Mouse (Mus musculus) intestine, embryonic 16.5 days (tissue): ENCODE measurements around the gene Ncbp2. TPM values are rescaled to one million over a fixed set of nuclear protein-coding genes. Genes with fewer than 3 reads are reported as not detected.
A peak's percentile ranks its signal among the peaks of the same experiment; 100 is the strongest.

Source experiments
- ATAC-seq: fragments of 200-750 bp; cut with Nextera tagmentation; 2 replicates; pipeline ENCODE4 v1.8.0; 2017; ENCODE audit warnings: moderate TSS enrichment, moderate library complexity
- H3K27ac ChIP-seq: fragments of 300-500 bp; sonication (generic); 2 replicates; pipeline ENCODE4 v1.5.1; 2014; ENCODE audit warnings: mild to moderate bottlenecking, low read length
- H3K27me3 ChIP-seq: fragments of 300-500 bp; sonication (generic); replicated peaks from 2 replicates; pipeline ENCODE4 v1.6.1; 2014; ENCODE audit warnings: low read length, control low read depth, mixed read lengths; ENCODE audit not compliant: control insufficient read depth, insufficient read depth
- H3K36me3 ChIP-seq: fragments of 300-500 bp; sonication (generic); 2 replicates; pipeline ENCODE4 v1.6.1; 2014; ENCODE audit warnings: low read length, control low read depth; ENCODE audit not compliant: control insufficient read depth, insufficient read depth
- H3K4me1 ChIP-seq: fragments of 300-500 bp; sonication (generic); 2 replicates; pipeline ENCODE4 v1.6.1; 2014; ENCODE audit warnings: low read length, control low read depth, mixed read lengths; ENCODE audit not compliant: control insufficient read depth, insufficient read depth
- H3K4me2 ChIP-seq: fragments of 300-500 bp; sonication (generic); 2 replicates; pipeline ENCODE4 v1.6.1; 2014; ENCODE audit warnings: low read depth, low read length, control low read depth
- H3K4me3 ChIP-seq: fragments of 300-500 bp; sonication (generic); 2 replicates; pipeline ENCODE4 v1.5.1; 2014; ENCODE audit warnings: mild to moderate bottlenecking, low read length
- H3K9ac ChIP-seq: fragments of 300-500 bp; sonication (generic); 2 replicates; pipeline ENCODE4 v1.6.1; 2014; ENCODE audit warnings: low read depth, low read length
- H3K9me3 ChIP-seq: fragments of 300-500 bp; sonication (generic); 2 replicates; pipeline ENCODE4 v1.6.1; 2016; ENCODE audit warnings: low read length, control low read depth; ENCODE audit not compliant: control insufficient read depth
- WGBS: fragments of 180-500 bp; shearing (Covaris S2); extraction: QIAGEN DNeasy Blood & Tissue Kit; methylation state at CpG from one replicate; pipeline ENCODE4 v1.1.7; 2014; 5-methylcytosine and 5-hydroxymethylcytosine counted together
- polyA plus RNA-seq: library from polyadenylated mRNA; unstranded; fragments of >200 nt; fragmentation: Nextera tagmentation; extraction: Ambion mirVana; gene quantifications from 2 replicates; pipeline ENCODE4 v1.2.1, GENCODE M21; 2015

The Ncbp2 gene
- polyA plus RNA-seq, result 63.8 and 72.2 TPM in 2 replicates

DNA sequence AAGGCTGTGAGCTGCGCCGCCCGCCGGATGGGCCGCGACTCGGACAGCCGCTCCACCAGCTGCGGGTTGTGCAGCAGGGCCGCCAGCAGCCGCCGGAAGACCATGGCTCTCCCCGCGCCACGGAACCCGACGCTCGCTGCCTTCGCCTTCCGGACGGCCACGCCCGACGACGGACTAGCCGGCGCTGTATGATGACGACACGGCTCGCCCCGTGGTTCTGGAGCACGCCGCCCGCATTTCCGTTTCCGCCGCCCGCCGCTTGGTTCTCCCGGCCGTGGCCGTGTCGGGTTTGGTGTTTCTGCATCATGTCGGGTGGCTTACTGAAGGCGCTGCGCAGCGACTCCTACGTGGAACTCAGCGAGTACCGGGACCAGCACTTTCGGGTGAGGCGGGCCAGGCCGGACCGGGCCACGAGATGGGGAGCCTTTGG lies at the start of gene Ncbp2, which contains the start of gene 0610012G03Rik:
Gene Ncbp2 (plus strand): TSS at position 169 of the 430 bp plus-strand sequence.
Gene 0610012G03Rik (minus strand): TSS at position 150 of the 430 bp plus-strand sequence.
- H3K27me3 ChIP-seq, result no peaks in the 10 kb centered on the region
- H3K9ac ChIP-seq, result peak within 1 kb of the TSS; percentile 97
- peak within 1 kb of the TSS; percentile 96 for H3K27ac ChIP-seq
- no peaks in the 10 kb centered on the region for H3K9me3 ChIP-seq
- H3K36me3 ChIP-seq, result no peaks in the 10 kb centered on the region
- peak; percentile 92 for ATAC-seq
- peaks cover 19% of the 10 kb centered on the region for H3K4me1 ChIP-seq
- under 1% methylated on average over 55 of the region's 55 CpGs for WGBS
- H3K4me3 ChIP-seq, result peak within 1 kb of the TSS; percentile 89
- peak within 1 kb of the TSS; percentile 81 for H3K4me2 ChIP-seq

DNA sequence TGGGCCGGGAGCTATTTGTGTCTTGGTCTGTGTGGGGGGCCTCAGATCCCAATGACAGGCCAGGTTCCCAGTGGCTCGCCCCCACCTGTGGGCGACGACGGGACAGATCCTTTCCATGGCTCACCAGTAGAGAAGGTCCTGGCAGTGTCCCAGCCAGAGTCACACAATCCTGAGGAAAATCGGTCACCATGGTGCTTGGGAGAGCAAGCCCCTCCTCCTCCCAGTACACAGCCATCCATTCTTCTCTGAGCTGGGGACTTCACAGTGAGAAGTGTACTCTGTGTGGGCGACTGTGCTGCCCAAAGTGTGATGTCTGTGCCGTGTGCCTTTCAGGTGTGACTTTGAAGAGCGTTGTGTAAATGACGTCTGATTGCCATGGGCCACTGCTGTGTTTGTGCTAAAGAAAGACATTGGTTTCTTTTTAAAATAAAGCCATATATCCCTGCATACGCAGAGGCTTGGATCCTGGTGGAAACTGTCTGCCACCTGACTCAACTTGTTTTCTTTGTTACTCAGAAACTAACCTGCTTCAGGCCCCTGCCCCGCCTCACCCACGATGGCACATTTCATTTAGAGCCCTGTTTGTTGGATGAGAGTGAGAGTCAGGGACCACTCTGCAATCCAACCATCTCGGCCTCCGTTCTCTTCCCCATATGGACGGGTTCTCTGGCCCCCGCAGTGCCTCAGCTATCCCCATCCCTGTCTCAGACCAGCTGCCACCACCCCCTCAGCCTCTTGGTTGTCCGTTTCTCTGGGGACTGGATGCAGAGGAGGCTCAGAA lies 49.6 kb upstream of the Ncbp2 start:
- Histone ChIP-seq H3K27me3 (no peaks in the 10 kb centered on the region), H3K36me3 (no peaks in the 10 kb centered on the region), H3K27ac (no peak overlapping the region), H3K4me1 (peaks cover 8% of the 10 kb centered on the region; the same call in 1 of the 2 replicates), H3K9me3 (peaks cover 9% of the 10 kb centered on the region; the same call in 1 of the 2 replicates), H3K4me2 (no peak overlapping the region), H3K9ac (no peak overlapping the region), H3K4me3 (no peak overlapping the region)
- ATAC-seq, result no peak
- WGBS, result 83% methylated on average over 18 of the region's 18 CpGs

DNA sequence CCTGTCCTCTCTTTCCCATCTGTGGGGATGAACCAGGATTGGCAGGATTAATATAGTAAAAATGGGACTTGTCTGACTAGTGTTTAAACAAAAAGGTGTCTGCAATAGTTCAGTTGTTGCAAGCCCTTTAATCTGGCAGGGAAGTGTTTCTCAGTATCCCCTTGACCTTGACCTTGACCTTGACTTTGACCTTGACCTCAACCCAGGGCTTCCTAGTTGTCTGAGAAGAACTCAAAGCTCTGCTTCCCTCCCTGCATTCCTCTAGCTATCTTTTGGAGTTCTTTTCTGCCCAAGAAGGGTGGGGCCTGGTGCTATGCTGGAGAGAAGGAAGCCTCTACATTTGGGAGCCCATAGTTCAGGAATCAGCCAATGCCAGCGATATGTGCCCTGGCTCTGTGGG lies 46.4 kb upstream of the Ncbp2 start:
- no peak overlapping the region for H3K4me3 ChIP-seq
- no peak overlapping the region for H3K9ac ChIP-seq
- H3K4me1 ChIP-seq, result peaks cover 22% of the 10 kb centered on the region
- no peaks in the 10 kb centered on the region for H3K27me3 ChIP-seq
- WGBS, result 70% methylated on average over 1 of the region's 1 CpGs
- no peak overlapping the region for H3K27ac ChIP-seq
- H3K36me3 ChIP-seq, result no peaks in the 10 kb centered on the region
- H3K9me3 ChIP-seq, result peaks cover 9% of the 10 kb centered on the region; the same call in 1 of the 2 replicates
- H3K4me2 ChIP-seq, result no peak overlapping the region
- ATAC-seq, result no peak

DNA sequence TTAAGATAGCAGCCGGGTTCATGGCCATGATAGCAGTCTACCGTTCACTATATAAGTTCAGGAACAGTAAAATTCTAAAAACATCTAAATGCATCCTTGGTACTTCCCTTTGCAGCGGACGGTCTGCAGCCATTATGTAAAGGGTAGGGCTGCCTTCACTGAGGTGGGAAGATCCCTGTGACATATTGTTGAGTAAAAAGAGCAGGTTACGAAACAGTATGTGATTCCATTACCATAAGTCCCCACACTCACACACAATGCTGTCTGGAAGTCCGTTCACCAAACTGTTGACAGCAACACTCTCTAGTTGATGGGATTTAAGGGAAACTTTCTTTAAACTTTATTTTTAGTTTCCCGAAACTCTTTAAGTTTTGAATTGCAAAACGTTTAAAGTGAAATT lies 45.1 kb upstream of the Ncbp2 start:
- H3K4me1 ChIP-seq, result peaks cover 16% of the 10 kb centered on the region
- H3K27me3 ChIP-seq, result no peaks in the 10 kb centered on the region
- ATAC-seq, result no peak
- H3K9me3 ChIP-seq, result peaks cover 9% of the 10 kb centered on the region; the same call in 1 of the 2 replicates
- no peak overlapping the region for H3K4me2 ChIP-seq
- no peak overlapping the region for H3K9ac ChIP-seq
- WGBS, result 87% methylated on average over 8 of the region's 8 CpGs
- H3K4me3 ChIP-seq, result no peak overlapping the region
- H3K36me3 ChIP-seq, result no peaks in the 10 kb centered on the region
- no peak overlapping the region for H3K27ac ChIP-seq

DNA sequence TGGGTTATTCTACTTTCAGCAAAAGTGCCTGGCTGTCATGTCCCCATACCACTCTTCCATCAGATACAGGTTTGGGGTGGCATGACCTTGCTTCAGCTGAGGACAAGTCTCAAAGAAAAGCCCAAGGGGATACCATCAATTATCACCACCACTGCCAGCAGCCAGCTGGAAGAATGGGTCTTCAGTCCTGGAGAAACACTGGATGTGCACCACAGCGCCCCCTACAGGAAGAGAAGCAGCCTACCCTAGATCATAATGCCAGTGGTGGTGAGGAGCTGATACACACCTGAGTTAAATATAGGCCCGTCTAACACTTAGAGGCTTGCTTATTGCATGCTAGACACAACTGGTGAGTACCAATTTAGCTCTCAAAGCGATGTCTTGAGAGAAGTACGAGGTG lies 43.0 kb upstream of the Ncbp2 start:
- H3K27ac ChIP-seq, result peak overlapping the region; percentile 56; the same call in 1 of the 2 replicates

DNA sequence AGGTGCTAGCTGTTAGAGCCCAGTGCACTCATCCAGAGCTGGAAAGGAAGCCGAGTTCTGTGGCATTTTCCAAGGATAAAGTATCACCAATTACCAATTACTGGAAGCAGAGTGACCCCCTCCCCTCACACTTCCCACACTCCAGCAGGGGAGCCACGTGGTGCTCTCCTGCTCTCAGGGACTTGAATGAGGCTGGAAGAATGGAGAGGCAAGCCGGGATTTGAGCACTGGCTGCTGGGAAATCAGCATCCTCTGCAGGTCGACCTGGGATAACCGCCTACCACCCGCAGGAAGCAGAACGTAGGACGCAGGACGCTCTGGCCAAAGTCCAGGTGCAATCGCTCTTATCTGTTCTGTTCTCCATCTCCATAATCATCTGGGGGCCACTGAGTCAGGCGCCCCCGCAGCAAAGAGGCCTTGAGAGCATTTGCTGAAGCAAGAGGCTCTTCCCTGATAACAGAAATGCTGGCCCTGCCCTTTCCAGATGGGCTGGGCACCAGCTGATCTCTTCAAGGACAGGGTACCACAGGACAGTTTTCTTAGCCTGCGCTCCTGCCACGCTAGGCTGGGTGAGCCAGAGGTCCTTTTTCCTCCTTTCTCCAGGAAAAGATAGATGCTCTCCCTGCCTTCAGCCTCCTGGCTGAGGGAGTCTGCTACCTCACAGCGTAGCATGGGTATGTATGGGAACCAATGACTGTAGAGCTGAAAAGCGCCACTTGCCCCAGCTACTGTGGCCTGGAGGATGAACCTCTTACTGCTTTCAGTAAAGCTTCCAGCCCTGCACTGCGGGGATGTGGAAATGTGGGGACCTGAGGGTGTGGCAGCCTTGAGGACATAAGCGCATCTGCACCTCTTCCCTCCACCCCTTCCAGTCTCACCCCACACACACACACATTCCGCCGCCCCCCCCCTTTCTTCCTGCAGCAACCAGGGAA lies 42.2 kb upstream of the Ncbp2 start:
- Histone ChIP-seq H3K36me3 (no peaks in the 10 kb centered on the region), H3K4me3 (peak overlapping the region; percentile 35), H3K27me3 (no peaks in the 10 kb centered on the region), H3K27ac (peak overlapping the region; percentile 76), H3K4me1 (peaks cover 16% of the 10 kb centered on the region), H3K4me2 (peak overlapping the region; percentile 71), H3K9me3 (no peaks in the 10 kb centered on the region), H3K9ac (peak overlapping the region; percentile 39)
- peak; percentile 80 for ATAC-seq
- WGBS, result 25% methylated on average over 20 of the region's 20 CpGs

More for the DNA sequence above, 43.0 kb upstream of the Ncbp2 start:
- H3K27me3 ChIP-seq, result no peaks in the 10 kb centered on the region
- 70% methylated on average over 4 of the region's 4 CpGs for WGBS
- H3K4me2 ChIP-seq, result no peak overlapping the region
- 0 out of 2 replicates have a peak, but pooled peaks cover under 1% of the 10 kb centered on the region for H3K9me3 ChIP-seq
- H3K36me3 ChIP-seq, result no peaks in the 10 kb centered on the region
- H3K9ac ChIP-seq, result no peak overlapping the region
- H3K4me3 ChIP-seq, result no peak overlapping the region
- ATAC-seq, result no peak
- peaks cover 16% of the 10 kb centered on the region for H3K4me1 ChIP-seq

DNA sequence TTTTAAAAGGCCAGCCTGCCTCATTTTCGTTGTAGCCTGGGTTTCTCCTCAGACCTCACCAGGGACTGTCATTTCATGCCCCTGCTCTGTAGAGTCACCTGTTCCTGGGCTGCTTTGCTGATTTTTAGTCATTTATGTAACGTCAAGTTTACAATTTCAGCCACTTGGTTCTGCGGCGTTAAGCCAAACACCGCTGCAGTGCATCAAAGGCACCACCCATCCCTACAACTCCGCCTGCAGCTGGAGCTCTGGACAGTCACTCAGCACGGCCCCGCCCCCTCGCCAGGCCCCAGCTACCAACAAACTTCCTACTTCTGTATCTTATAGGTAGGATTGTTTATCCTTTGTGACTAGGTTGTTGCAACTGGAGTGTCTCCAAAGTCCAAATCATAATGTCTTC lies 41.4 kb upstream of the Ncbp2 start:
- Histone ChIP-seq H3K4me3 (peak overlapping the region; percentile 35), H3K27ac (peak overlapping the region; percentile 76), H3K4me2 (peak overlapping the region; percentile 71), H3K9me3 (no peaks in the 10 kb centered on the region), H3K4me1 (peaks cover 16% of the 10 kb centered on the region), H3K36me3 (no peaks in the 10 kb centered on the region), H3K27me3 (no peaks in the 10 kb centered on the region), H3K9ac (peak overlapping the region; percentile 39)
- peak; percentile 52; the same call in 1 of the 2 replicates for ATAC-seq
- 5% methylated on average over 9 of the region's 9 CpGs for WGBS

DNA sequence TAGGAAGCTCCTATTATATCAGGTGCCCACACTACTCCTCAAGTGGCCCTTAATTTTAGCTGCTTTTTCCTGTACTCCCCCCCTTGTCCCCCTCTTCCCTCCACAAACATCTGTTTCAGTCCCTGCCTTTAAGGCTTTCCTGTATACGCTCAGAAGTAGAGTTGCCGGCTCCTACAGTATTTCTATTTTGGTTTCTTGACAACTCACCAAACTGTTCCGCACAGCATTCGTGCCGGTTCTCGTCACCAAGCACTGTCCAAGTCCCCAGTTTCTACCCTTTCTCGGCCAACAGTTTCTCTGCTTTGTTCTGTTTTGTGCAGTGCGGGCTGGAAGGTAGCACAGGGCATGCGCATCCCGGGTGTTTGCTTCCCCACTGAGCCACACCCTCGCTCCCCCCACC lies 39.4 kb upstream of the Ncbp2 start:
- no peak for ATAC-seq
- Histone ChIP-seq H3K4me2 (no peak overlapping the region), H3K4me1 (peaks cover 16% of the 10 kb centered on the region), H3K9me3 (no peaks in the 10 kb centered on the region), H3K9ac (no peak overlapping the region), H3K27ac (no peak overlapping the region), H3K4me3 (no peak overlapping the region), H3K27me3 (no peaks in the 10 kb centered on the region), H3K36me3 (no peaks in the 10 kb centered on the region)
- 65% methylated on average over 11 of the region's 11 CpGs for WGBS

DNA sequence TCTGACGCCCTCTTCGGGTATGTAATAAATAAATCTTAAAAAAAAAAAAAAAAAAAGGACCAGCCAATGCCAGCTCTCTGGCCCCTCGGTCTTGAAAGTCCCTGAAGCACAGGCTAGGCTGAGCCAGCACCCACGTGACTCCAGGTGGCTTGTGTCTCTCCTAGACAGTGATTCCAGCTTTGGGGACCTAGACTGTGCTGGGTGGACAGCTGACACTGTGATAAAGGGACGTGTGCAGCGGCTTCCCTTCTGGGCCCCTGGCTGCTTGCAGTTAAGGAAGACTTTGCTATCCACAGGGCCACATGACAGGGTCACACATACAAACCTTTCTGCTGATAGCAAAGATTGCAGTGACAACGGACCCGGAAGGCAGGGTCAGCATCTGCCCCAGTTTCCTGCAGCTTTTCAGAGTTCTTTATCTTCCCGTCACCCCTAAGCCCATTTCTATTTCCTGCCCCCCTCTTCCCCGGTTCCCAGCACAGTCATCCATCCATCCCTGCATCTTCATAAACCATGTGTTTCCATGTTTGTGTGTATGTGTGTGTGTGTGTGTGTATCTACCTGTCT lies 37.9 kb upstream of the Ncbp2 start:
- no peak overlapping the region for H3K27ac ChIP-seq
- H3K27me3 ChIP-seq, result no peaks in the 10 kb centered on the region
- 52% methylated on average over 10 of the region's 10 CpGs for WGBS
- no peaks in the 10 kb centered on the region for H3K9me3 ChIP-seq
- H3K4me1 ChIP-seq, result peaks cover 16% of the 10 kb centered on the region
- no peak overlapping the region for H3K4me3 ChIP-seq
- no peak overlapping the region for H3K9ac ChIP-seq
- ATAC-seq, result peak; percentile 76
- no peaks in the 10 kb centered on the region for H3K36me3 ChIP-seq
- H3K4me2 ChIP-seq, result no peak overlapping the region
